Comparison of ENCODE assay signal across 17 mouse cellular contexts in the genomic region with DNA sequence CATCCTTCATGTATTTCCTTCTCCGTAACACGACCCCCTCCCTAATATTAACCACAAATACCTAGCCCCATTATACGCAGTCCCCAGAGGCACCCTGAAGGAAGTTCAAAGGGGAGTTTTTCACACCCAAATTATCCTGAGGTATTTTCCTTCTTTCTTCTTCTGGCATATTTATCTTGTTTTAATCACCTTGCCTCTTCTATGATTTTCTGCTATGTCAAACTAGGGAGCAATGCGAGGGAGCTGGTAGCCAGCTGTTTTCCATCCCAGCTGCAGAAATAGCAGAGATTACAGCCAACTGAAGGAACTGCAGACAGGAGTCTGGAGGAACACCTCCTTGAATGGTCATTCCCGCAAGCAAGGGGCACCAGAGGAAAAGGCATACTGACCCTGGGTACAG.
DNase-seq lines count a peak whose midpoint lies in the region; ATAC-seq and TF ChIP-seq lines count a peak whose summit lies in the region.
"Had no signal": no experiment of that assay in that cellular context is flagged by ENCODE, and none has a peak within 500 bp of the region (broad histone marks: within the 10 kb centered on the region; RNA-seq: fewer than 3 reads in every experiment).

No protein-coding gene starts in this region.

- no peak for ATAC-seq in kidney, postnatal 0 days (replicated peaks; ENCODE audit: low FRiP score, low read depth)
- no peak for ATAC-seq in embryonic facial prominence, embryonic 12.5 days (ENCODE audit: insufficient number of reproducible peaks, insufficient read depth, low FRiP score, low TSS enrichment)
- no peak for ATAC-seq in forebrain, embryonic 16.5 days
- ATAC-seq in midbrain, embryonic 11.5 days (ENCODE audit: low FRiP score): no peak
- ATAC-seq: forebrain, embryonic 15.5 days; intestine, embryonic 16.5 days had no signal

- H3K4me1 ChIP-seq in kidney, postnatal 0 days (replicated peaks; ENCODE audit: insufficient read depth, low read length): no peaks in the 10 kb centered on the region
- peaks cover 8% of the 10 kb centered on the region for H3K4me1 ChIP-seq in embryonic facial prominence, embryonic 12.5 days
- H3K4me1 ChIP-seq in forebrain, embryonic 16.5 days (replicated peaks; ENCODE audit: control insufficient read depth, insufficient read depth, low read length): no peaks in the 10 kb centered on the region
- no peaks in the 10 kb centered on the region for H3K4me1 ChIP-seq in midbrain, embryonic 11.5 days (ENCODE audit: control insufficient read depth, insufficient read depth, low read length)
- H3K4me1 ChIP-seq: forebrain, embryonic 15.5 days; hindbrain, embryonic 15.5 days had no signal

- H3K4me3 ChIP-seq in kidney, postnatal 0 days (replicated peaks; ENCODE audit: low read depth, low read length): no peak overlapping the region
- H3K4me3 ChIP-seq in embryonic facial prominence, embryonic 12.5 days: no peak overlapping the region
- H3K4me3 ChIP-seq in forebrain, embryonic 16.5 days (replicated peaks; ENCODE audit: low read length): no peak overlapping the region
- no peak overlapping the region for H3K4me3 ChIP-seq in midbrain, embryonic 11.5 days (ENCODE audit: low read depth, low read length)
- H3K4me3 ChIP-seq: forebrain, embryonic 15.5 days; heart, adult 2 months; hindbrain, embryonic 15.5 days had no signal

- no peaks in the 10 kb centered on the region for H3K27me3 ChIP-seq in kidney, postnatal 0 days (ENCODE audit: insufficient read depth, low read length)
- H3K27me3 ChIP-seq in embryonic facial prominence, embryonic 12.5 days: no peaks in the 10 kb centered on the region
- no peaks in the 10 kb centered on the region for H3K27me3 ChIP-seq in forebrain, embryonic 16.5 days (replicated peaks; ENCODE audit: control insufficient read depth, insufficient read depth, low read length)
- no peaks in the 10 kb centered on the region for H3K27me3 ChIP-seq in midbrain, embryonic 11.5 days (ENCODE audit: control insufficient read depth, insufficient read depth, low read length)
- H3K27me3 ChIP-seq: forebrain, embryonic 15.5 days; hindbrain, embryonic 15.5 days had no signal

- no peaks in the 10 kb centered on the region for H3K9me3 ChIP-seq in kidney, postnatal 0 days (replicated peaks; ENCODE audit: low read length)
- H3K9me3 ChIP-seq in embryonic facial prominence, embryonic 12.5 days: no peaks in the 10 kb centered on the region
- no peaks in the 10 kb centered on the region for H3K9me3 ChIP-seq in forebrain, embryonic 16.5 days (ENCODE audit: control insufficient read depth, low read length)
- no peaks in the 10 kb centered on the region for H3K9me3 ChIP-seq in midbrain, embryonic 11.5 days (ENCODE audit: control insufficient read depth, low read length)
- H3K9me3 ChIP-seq: forebrain, embryonic 15.5 days; hindbrain, embryonic 15.5 days had no signal

- WGBS in kidney, postnatal 0 days: 33% methylated on average over 5 of the region's 5 CpGs
- WGBS in embryonic facial prominence, embryonic 12.5 days: 22% methylated on average over 5 of the region's 5 CpGs
- WGBS in forebrain, embryonic 16.5 days: 66% methylated on average over 5 of the region's 5 CpGs
- 73% methylated on average over 5 of the region's 5 CpGs for WGBS in midbrain, embryonic 11.5 days

- H3K36me3 ChIP-seq in kidney, postnatal 0 days (ENCODE audit: insufficient read depth, low read length): no peaks in the 10 kb centered on the region
- no peaks in the 10 kb centered on the region for H3K36me3 ChIP-seq in embryonic facial prominence, embryonic 12.5 days
- H3K36me3 ChIP-seq in forebrain, embryonic 16.5 days (ENCODE audit: control insufficient read depth, insufficient read depth): no peaks in the 10 kb centered on the region
- H3K36me3 ChIP-seq in midbrain, embryonic 11.5 days (ENCODE audit: control insufficient read depth, insufficient read depth, low read length): no peaks in the 10 kb centered on the region
- H3K36me3 ChIP-seq: forebrain, embryonic 15.5 days; hindbrain, embryonic 15.5 days had no signal

- H3K4me2 ChIP-seq in kidney, postnatal 0 days (ENCODE audit: low read length): no peak overlapping the region
- H3K4me2 ChIP-seq in embryonic facial prominence, embryonic 12.5 days (replicated peaks): no peak overlapping the region
- no peak overlapping the region for H3K4me2 ChIP-seq in forebrain, embryonic 16.5 days (ENCODE audit: low read length)
- no peak overlapping the region for H3K4me2 ChIP-seq in midbrain, embryonic 11.5 days
- H3K4me2 ChIP-seq: forebrain, embryonic 15.5 days; heart, embryonic 11.5 days; hindbrain, embryonic 15.5 days had no signal

- TF ChIP-seq CTCF in kidney, postnatal 0 days (IDR thresholded peaks at IDR 0.05; ENCODE audit: low read depth): no peak

- H3K27ac ChIP-seq in kidney, postnatal 0 days: no peak overlapping the region
- peak overlapping the region; percentile 58; the same call in 1 of the 2 replicates for H3K27ac ChIP-seq in embryonic facial prominence, embryonic 12.5 days
- H3K27ac ChIP-seq in forebrain, embryonic 16.5 days (ENCODE audit: low read length): no peak overlapping the region
- no peak overlapping the region for H3K27ac ChIP-seq in midbrain, embryonic 11.5 days (ENCODE audit: low read depth, low read length)
- H3K27ac ChIP-seq: forebrain, embryonic 15.5 days; heart, adult 2 months; hindbrain, embryonic 15.5 days had no signal

- H3K9ac ChIP-seq in kidney, postnatal 0 days (ENCODE audit: low read depth, low read length): no peak overlapping the region
- no peak overlapping the region for H3K9ac ChIP-seq in embryonic facial prominence, embryonic 12.5 days
- no peak overlapping the region for H3K9ac ChIP-seq in forebrain, embryonic 16.5 days (replicated peaks; ENCODE audit: low read depth, low read length)
- H3K9ac ChIP-seq in midbrain, embryonic 11.5 days (ENCODE audit: low read length): no peak overlapping the region
- H3K9ac ChIP-seq: forebrain, embryonic 15.5 days; hindbrain, embryonic 15.5 days had no signal

- peak; percentile 51 for DNase-seq in kidney, postnatal 0 days (ENCODE audit: low spot score)
- DNase-seq in kidney, adult 11 months: no peak
- peak; percentile 8 for DNase-seq in embryo, embryonic 11.5 days (ENCODE audit: low read depth, low spot score)
- DNase-seq in urinary bladder, postnatal 4 days (ENCODE audit: low spot score in 2 of 2): no peak
- DNase-seq in midbrain, embryonic 11.5 days (ENCODE audit: low spot score, missing footprints): no peak
- DNase-seq: adrenal gland, adult 8-10 months; adrenal gland, postnatal 36 days; cerebellum, adult 2 months; cerebellum, postnatal 14 days; gastrocnemius, postnatal 14 days; heart, adult 2 months had no signal

Comparison
In these comparisons a context has a peak if more than half of its experiments do, and no peak if none do; other contexts are left out.
1. DNase-seq: peak in kidney, postnatal 0 days (single experiment) and embryo, embryonic 11.5 days (single experiment); none in kidney, adult 11 months (single experiment), urinary bladder, postnatal 4 days (0 of 2) and midbrain, embryonic 11.5 days (single experiment).